Mouse (Mus musculus) cerebellum, adult 11-12 months (tissue): ENCODE measurements around the gene Palld.

ENCODE experiments used
- DNase-seq: peaks from one replicate; pipeline ENCODE4 v3.0.0; 2022

The Palld gene

GRCm38 (mm10) chr8:61715351-61716125 is 187.0 kb downstream of the Palld start:
- no peak for DNase-seq

DNA sequence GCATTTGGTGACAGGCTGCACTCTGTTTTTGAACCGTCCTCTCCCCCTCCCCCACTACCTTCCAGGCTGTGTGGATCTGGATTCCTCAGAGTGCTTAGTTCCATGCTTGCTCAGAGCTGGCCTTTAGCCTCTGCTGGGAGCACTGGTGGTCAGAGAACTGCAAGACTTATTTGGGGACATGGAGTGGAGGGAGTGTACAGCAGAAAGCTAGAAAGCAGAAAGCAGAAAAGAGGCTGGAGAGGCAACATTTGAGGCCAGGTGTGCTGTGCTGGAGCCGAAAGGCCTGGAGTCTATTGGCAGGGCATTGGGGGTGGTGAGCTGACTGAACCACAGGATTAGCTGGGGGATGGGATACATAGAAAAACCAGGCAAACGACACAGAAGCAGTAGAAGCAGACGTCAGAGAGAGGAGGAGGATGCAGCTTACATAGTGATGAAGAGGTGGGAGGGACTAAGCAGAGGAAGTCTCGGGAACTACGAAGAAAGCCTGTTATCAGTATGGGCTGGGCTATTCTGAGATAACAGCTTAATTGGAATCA is 188.1 kb downstream of the Palld start:
- DNase-seq = no peak

DNA sequence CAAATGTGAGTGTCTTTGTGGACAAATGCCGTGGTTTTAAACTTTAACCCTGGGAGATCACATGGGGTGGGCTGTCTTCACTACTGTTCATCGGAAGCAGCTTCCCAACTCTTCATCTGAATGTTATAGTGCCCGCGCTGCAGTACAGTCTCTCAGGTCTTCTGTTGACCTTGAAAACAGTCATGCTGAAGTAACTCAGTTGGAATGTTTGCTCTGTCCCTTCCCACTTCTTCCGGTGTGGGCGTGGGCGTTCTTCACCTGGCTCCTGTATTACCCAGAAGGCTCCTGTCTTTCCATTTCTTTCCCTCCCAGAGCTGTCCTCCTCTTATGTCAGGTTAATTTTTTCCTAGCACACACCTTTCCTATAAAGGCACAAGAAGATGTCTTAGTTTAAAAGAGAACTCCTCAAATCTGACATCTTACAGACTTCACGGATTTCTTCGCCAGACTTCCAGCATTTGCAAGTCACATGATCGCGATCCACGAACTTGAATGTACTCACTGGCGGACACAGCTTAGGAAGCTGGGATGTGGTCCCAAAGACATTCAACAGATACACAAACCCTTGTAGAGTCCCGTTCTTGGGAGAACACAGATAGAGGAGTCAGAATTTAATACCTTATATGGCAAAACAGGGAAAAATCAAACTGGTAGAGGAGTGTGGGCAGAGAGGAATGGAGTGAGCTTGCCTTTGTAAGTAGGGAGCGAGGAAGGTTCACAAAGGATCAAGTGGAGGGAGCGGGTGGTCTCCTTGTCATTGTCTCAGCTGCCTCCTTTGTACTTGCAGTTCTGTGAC is 189.1 kb downstream of the Palld start:
- no peak for DNase-seq

DNA sequence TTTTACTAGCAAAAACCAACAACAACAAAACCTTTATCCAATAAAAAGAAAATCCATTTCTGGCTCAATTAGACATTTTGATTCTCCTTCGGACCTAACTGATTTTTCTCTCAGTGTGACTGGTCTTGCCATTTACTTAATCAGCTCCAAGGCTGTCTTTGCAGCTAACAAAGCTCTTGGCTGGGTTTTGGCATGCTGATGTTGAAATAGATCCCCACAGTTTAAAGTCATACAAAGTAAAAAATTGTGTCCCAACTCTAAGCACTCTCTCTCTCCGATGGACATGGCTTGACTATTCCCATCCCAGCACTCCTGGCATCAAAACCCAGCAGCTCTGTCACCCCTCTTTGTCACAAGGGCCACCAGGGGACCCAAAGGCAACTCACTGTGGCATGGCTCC is 190.1 kb downstream of the Palld start:
- no peak for DNase-seq

DNA sequence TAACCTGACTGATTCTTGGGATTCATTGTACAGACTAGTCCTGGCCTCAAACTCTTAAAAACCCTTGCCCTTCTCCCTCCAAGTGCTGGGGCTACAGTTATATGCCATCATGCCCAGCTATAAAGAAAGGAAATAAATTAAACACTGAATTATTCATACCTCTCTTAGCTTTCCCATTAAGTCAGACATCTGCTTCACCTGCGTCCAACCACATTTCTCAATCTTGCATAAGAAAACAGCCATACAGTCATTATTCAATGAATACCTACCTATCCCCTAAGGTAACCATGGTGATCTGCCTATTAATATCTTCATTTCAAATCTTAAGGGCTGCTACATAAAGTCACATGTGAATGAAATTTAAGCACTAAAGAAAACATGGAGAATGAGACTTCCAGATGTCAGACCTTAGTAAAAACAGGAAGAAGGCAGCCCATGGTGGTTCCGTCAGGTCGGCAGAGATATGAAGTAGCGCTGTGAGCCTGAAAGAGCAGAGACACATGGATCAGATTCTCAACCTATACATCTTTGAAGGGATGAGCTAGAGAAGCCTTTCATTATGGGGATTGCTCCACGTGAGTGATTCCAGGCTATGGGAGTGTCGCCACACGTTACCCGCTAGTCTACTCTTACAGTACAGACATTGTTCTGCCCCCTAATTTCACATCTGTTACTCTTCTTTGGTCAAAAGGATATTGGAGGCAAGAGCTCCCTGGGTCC is 193.7 kb downstream of the Palld start:
- no peak for DNase-seq

GRCm38 (mm10) chr8:61705491-61705890 is 197.0 kb downstream of the Palld start:
- no peak for DNase-seq

DNA sequence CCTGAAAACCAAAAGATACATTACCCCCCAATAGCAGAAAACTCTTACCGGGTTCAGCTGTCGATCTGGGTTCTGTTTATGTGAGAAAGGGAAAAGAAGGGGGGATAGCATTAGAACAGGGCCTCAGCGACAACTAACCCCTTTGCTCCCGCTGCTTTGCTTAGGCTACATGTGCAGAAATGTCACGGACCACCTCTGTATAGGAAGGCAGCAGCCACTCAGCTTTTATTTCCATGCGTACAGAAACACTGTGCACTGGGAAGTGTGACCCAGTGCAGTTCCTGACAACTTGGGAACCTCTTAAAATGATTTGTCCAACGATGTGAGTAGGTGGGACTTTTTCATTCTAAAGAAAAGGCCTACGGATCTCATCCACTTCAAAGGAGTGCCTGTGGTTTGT is 200.4 kb downstream of the Palld start:
- DNase-seq = no peak

- no peak for DNase-seq
Observed at GRCm38 (mm10) chr8:61700932-61701681, 201.4 kb downstream of the Palld start.

DNA sequence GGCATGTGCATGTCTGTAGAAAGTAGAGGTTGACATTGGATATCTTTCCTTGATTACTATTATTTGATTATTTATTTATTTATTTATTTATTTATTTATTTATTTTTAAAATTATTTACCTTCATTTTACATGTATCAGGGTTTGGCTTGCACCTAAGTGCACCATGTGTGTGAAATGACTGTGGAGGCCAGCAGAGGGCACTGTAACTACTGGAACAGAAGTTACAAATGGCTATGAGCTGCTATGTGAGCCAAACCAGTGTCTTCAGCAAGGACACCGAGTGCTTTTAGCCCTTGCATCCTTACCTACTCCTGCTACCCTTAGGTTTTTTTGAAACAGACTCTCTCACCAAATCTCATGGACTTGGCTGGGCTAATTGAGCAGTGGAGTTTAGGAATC is 202.2 kb downstream of the Palld start:
- no peak for DNase-seq

GRCm38 (mm10) chr8:61698959-61699358 is 203.5 kb downstream of the Palld start:
- DNase-seq = no peak

DNA sequence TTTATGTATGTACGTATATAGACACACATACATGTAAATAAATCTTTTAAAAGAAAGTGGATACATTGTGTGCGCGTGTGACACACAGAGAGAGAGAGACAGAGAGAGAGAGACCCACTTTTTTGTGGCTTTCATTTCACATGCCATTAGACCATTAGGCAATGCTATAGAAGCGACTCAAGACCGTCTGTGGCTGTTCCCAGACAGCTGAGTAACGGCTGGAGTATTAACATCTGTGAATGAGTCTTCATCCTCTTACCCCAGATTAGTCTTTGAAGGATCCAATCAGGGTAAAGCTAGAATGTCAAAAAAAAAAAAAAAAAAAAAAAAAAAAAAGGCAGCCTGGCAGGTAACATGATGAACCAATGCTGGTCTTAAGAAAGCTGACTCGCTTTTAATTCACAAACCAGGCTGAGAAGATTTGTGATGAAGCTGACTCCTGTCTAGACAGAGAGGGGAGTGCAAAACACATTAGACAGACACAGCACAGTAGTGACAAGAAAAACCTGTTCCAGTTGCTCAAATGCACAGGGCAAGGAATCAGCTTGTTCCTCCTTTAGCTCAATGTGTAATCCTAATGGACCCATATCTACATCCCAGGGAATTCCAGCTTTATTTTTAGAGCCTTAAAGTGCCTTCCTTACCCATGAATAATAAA is 204.6 kb downstream of the Palld start:
- DNase-seq = no peak

DNA sequence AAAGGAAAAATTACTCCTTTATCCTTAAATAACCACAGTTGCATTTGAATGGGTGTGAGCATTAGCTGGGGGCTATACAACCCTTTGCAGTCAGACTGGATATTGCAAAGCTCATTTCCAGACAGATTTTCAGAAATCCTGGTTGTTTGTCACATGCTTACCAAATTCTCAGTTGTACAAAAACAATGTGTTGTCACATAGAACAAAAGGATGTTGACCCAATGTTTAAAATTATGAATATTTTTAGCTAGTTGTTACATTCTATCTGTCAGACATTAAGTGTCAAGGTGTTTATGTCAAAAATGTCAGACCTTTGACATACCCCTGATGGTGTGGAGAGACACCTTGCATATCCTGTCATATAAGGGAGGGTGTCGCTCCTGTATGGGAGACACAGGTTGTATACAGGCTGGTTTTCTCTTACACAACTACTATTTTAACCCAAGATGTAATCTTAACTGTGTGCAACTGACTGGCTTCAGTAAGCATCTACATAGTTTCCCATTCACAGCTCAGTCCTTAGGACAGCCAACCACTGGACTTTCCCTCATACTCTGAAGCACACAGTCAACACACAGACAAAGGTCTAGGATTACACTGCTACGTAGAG is 205.5 kb downstream of the Palld start:
- no peak for DNase-seq

DNA sequence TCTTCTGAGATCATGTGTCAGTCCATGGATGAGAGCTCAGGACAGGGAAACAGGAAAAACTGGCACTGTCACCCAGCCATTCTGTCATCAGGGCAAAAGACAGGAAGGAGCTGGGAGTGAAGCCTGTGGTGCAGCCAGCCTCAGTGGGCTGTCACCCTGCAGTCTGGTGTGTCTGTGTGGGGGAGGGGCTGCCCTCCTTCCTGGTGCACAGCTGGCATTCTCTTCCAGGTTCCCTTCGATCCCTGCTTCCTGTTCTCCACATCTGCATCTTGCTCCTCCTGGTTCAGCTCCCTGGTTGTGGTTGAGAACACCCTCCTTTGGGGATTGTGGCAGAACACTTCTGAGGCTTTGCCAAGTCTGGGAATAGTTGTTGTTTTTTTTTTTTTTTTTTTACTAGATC is 207.1 kb downstream of the Palld start:
- DNase-seq = no peak

DNA sequence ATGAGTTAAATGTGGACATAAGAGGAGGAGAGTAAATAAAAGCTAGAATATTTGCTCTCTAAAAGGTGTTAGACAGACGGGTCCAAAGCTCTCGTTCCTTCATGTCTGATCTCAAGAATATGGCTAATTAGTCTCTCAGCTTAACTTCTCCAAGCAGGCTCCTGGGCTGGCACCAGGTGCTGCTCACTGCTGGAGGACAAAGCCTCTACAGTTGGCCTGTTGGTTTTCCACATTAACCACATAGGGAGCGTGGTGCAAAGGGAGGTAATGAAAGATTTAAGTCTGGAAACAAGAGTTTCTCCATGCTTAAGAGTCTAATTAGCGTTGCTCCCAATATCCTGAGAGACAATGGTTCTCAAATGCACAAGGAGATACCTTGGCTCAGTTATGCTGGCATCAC is 209.6 kb downstream of the Palld start:
- no peak for DNase-seq

GRCm38 (mm10) chr8:61692129-61692528 is 210.4 kb downstream of the Palld start:
- DNase-seq = no peak

- no peak for DNase-seq
Observed at GRCm38 (mm10) chr8:61691391-61691790, 211.1 kb downstream of the Palld start.

DNA sequence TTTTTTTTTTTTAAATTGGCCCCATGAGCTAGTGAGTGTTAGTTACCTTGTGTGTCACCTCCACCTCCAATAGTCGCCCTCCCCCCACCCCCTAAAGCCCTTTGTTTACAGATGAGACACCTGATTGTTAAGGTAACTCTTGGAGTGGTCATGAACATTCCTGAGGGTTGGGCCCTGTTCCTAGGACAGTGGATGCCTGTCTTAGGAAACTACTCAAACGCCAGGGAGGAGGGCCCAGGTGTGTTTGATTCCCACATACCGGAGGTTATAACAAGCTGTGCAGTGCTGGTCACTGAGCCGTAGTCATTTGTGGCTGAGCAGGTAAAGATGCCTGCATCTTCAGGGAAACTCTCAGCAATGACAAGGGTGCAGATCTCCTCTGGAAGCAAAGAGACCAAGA is 215.4 kb downstream of the Palld start:
- DNase-seq = no peak

DNA sequence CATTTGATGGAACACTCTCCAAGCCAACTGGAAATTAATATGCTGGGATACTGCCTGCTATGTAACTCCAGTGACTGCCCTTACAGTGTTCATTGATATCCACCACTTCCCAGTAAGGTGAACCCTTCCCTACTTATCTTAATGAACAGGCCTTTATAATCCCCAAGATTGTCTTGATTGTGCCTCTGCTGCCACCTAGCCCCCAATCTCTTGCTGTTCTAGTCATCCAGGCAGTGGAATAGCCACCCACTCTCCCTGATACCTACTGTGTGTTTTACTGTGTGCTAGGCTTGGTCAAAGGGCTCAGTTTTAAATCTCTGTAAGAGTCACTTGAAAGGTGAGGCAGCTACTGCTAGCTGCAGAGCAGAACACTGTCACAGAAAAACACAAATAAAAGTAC is 216.2 kb downstream of the Palld start:
- no peak for DNase-seq

GRCm38 (mm10) chr8:61685280-61685679 is 217.2 kb downstream of the Palld start:
- no peak for DNase-seq

GRCm38 (mm10) chr8:61684280-61684939 is 218.1 kb downstream of the Palld start:
- no peak for DNase-seq

DNA sequence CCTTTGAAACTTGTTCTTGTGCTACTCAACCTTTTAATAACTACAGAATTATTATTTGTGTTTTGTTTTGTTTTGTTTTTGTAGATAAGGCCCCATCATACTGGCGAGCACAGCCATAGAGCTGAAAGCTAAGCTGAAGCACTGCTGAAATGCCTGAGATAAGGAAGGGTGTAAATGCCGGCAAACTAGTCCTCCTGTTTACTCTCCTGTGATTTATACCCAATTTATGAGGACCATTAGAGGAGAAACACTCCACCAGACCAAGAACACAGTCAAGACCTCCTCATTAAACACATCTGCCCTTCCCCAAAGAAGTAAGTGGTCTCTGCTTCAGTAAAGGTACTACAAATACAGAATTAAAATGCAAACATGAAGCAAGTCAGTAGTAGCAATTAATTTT is 219.6 kb downstream of the Palld start:
- DNase-seq = no peak
